Mouse (Mus musculus): ENCODE measurements around the gene Gpr165. TPM values are rescaled to one million over a fixed set of nuclear protein-coding genes. Genes with fewer than 3 reads are reported as not detected.

Gpr165 gene
- total RNA-seq (2012; rRNA removed) (0.04 TPM in 1 of 2 replicates, not detected in the other), total RNA-seq (2014; rRNA removed) (not detected in 2 replicates), polyA plus RNA-seq (2012; ENCODE audit: insufficient read length, low read depth) (not detected in 2 replicates)

DNA sequence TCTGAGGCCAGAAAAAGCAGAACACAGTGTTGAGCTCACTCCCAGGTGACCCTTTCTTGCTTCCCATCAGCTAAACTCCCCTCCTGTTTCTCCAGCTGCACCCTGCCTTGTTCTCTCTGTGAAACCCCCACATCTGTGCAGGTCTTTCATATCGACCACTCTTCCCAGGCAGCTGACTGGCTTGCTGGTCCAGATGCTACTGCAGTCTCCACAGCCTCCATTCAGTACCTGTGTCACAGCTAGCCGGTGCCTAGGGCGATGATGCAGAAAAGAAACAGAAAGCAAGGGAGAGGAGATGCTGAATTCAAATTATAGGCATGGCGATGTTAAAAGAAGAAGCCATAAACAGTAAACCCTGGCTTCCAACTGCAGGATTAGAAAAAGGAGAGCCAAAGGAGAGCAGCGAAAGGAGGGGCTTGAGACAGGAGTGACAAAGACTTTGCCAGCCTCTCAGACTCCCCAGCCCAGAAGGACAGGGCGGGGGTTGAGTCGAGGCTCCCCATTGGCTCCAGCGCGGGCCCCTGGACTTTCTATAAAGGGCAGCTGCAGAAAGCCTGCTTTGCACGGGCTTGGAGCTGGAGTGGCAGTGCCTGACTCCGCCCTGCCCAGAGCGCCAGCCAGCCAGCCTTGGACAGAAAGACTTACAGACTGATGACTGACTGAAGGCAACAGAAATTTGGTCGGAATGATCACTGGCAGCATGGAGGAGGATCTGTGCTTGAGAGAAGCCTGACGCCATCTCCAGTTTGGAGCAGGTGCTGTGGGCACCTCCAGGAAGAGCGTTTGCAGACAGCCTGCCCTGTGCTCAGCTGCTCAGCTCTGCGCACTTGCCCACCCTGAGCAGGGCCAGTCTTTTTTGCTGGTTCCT is at the start of gene Gpr165:
Gene Gpr165 (plus strand): TSS at position 535 of the 868 bp plus-strand sequence.
- dilution Hi-C loops (cut with MboI; ENCODE audit: extremely low pct_ligation_motif_present, extremely low pct_unique_long_range_greater_than_20kb, low sequenced_read_pairs) (no loop called here), in situ Hi-C loops (cut with MboI; ENCODE audit: low pct_ligation_motif_present, low pct_unique_long_range_greater_than_20kb, low sequenced_read_pairs) (no loop called here)
- TF ChIP-seq ZKSCAN1 (IDR thresholded peaks at IDR 0.05; ENCODE audit: borderline replicate concordance, low read depth, low read length) (no peak), MAX (IDR thresholded peaks at IDR 0.05; ENCODE audit: low read length) (no peak), MYC (IDR thresholded peaks at IDR 0.05; ENCODE audit: low read depth, low read length) (no peak), RCOR1 (conservative IDR thresholded peaks at IDR 0.05; ENCODE audit: low read depth, low read length) (no peak), GABPA (IDR thresholded peaks at IDR 0.05; ENCODE audit: insufficient replicate concordance, low read depth, low read length) (no peak), RAD21 (IDR thresholded peaks at IDR 0.05; ENCODE audit: low read depth, low read length) (no peak), TBP (conservative IDR thresholded peaks at IDR 0.05; ENCODE audit: low read depth, low read length) (no peak), CTCF (conservative IDR thresholded peaks at IDR 0.05 in 1 of 2, IDR thresholded peaks at IDR 0.05 in 1 of 2; ENCODE audit: low read depth in 2 of 2, low read length in 2 of 2) (no peak), BHLHE40 (IDR thresholded peaks at IDR 0.05; ENCODE audit: low read depth, low read length) (no peak), JUND (conservative IDR thresholded peaks at IDR 0.05; ENCODE audit: low read depth, low read length) (no peak), KAT2A (IDR thresholded peaks at IDR 0.05; ENCODE audit: insufficient replicate concordance, low read length) (no peak), TCF12 (IDR thresholded peaks at IDR 0.05; ENCODE audit: low read depth, low read length) (no peak), ZMIZ1 (IDR thresholded peaks at IDR 0.05; ENCODE audit: low read depth, low read length) (no peak), MEF2A (IDR thresholded peaks at IDR 0.05; ENCODE audit: borderline replicate concordance, low read depth, low read length) (no peak), USF1 (IDR thresholded peaks at IDR 0.05; ENCODE audit: low read depth, low read length) (no peak), MXI1 (IDR thresholded peaks at IDR 0.05; ENCODE audit: low read depth, low read length) (no peak)
- H3K4me1 ChIP-seq (ENCODE audit: control insufficient read depth in 1 of 2, insufficient read depth in 2 of 2), result peaks cover 0 to 6% of the 10 kb centered on the region in 2 experiments; a peak in 1 of 4 replicates
- H3K4me3 ChIP-seq (replicated peaks in 1 of 3; ENCODE audit: low read depth in 2 of 3, low read length in 2 of 3, poor library complexity in 1 of 3), result no peak within 1 kb of the TSS
- H3K9me3 ChIP-seq (replicated peaks; ENCODE audit: low read length), result no peaks in the 10 kb centered on the region
- H3K4me2 ChIP-seq (ENCODE audit: insufficient read depth, low read depth, poor library complexity, severe bottlenecking), result no peak within 1 kb of the TSS
- H3K27me3 ChIP-seq (replicated peaks), result no peaks in the 10 kb centered on the region
- no peaks in the 10 kb centered on the region for H3K79me2 ChIP-seq (replicated peaks; ENCODE audit: control insufficient read depth, extremely low read depth, insufficient read depth, poor library complexity, severe bottlenecking)
- H3K36me3 ChIP-seq (replicated peaks in 1 of 2; ENCODE audit: control insufficient read depth in 1 of 2, insufficient read depth in 1 of 2, low read length in 1 of 2), result no peaks in the 10 kb centered on the region
- H3K27ac ChIP-seq (ENCODE audit: insufficient read depth, low read depth), result no peak within 1 kb of the TSS
- DNase-seq (ENCODE audit: extremely low read depth), result no peak
- no peak within 1 kb of the TSS for H3K9ac ChIP-seq (ENCODE audit: insufficient read depth, low read depth)

GRCm38 (mm10) chrX:96674871-96675270 is 38.4 kb upstream of the Gpr165 start:
- Histone ChIP-seq H3K4me3 (replicated peaks in 1 of 3; ENCODE audit: low read depth in 2 of 3, low read length in 2 of 3, poor library complexity in 1 of 3) (no peak overlapping the region), H3K79me2 (replicated peaks; ENCODE audit: control insufficient read depth, extremely low read depth, insufficient read depth, poor library complexity, severe bottlenecking) (no peaks in the 10 kb centered on the region), H3K36me3 (replicated peaks in 1 of 2; ENCODE audit: control insufficient read depth in 1 of 2, insufficient read depth in 1 of 2, low read length in 1 of 2) (no peaks in the 10 kb centered on the region), H3K9ac (ENCODE audit: insufficient read depth, low read depth) (no peak overlapping the region), H3K27ac (ENCODE audit: insufficient read depth, low read depth) (no peak overlapping the region), H3K27me3 (replicated peaks) (no peaks in the 10 kb centered on the region), H3K4me1 (ENCODE audit: control insufficient read depth in 1 of 2, insufficient read depth in 2 of 2) (no peaks in the 10 kb centered on the region), H3K9me3 (replicated peaks; ENCODE audit: low read length) (no peaks in the 10 kb centered on the region), H3K4me2 (ENCODE audit: insufficient read depth, low read depth, poor library complexity, severe bottlenecking) (no peak overlapping the region)
- TF ChIP-seq CHD2 (IDR thresholded peaks at IDR 0.05; ENCODE audit: low read length), result no peak
- no peak for TF ChIP-seq POLR2AphosphoS2 (IDR thresholded peaks at IDR 0.05; ENCODE audit: low read depth, low read length)
- no peak for TF ChIP-seq PAX5 (IDR thresholded peaks at IDR 0.05; ENCODE audit: low read length)
- no peak for TF ChIP-seq MAFK (IDR thresholded peaks at IDR 0.05; ENCODE audit: insufficient replicate concordance, low read length)
- TF ChIP-seq JUN (IDR thresholded peaks at IDR 0.05; ENCODE audit: insufficient read depth, low read depth, low read length), result no peak
- TF ChIP-seq ZNF384 (IDR thresholded peaks at IDR 0.05; ENCODE audit: low read depth, low read length), result no peak
- no peak for TF ChIP-seq MXI1 (IDR thresholded peaks at IDR 0.05; ENCODE audit: low read depth, low read length)
- no peak for TF ChIP-seq RAD21 (IDR thresholded peaks at IDR 0.05; ENCODE audit: low read depth, low read length)
- no peak for TF ChIP-seq ETS1 (conservative IDR thresholded peaks at IDR 0.05; ENCODE audit: low read depth, low read length)
- no peak for TF ChIP-seq CHD1 (IDR thresholded peaks at IDR 0.05; ENCODE audit: low read depth, low read length)
- TF ChIP-seq SIN3A (IDR thresholded peaks at IDR 0.05; ENCODE audit: low read length), result no peak
- TF ChIP-seq USF1 (IDR thresholded peaks at IDR 0.05; ENCODE audit: low read depth, low read length), result no peak
- no peak for TF ChIP-seq KAT2A (IDR thresholded peaks at IDR 0.05; ENCODE audit: insufficient replicate concordance, low read length)
- dilution Hi-C loops (cut with MboI; ENCODE audit: extremely low pct_ligation_motif_present, extremely low pct_unique_long_range_greater_than_20kb, low sequenced_read_pairs), result no loop called here
- DNase-seq (ENCODE audit: extremely low read depth), result no peak
- in situ Hi-C loops (cut with MboI; ENCODE audit: low pct_ligation_motif_present, low pct_unique_long_range_greater_than_20kb, low sequenced_read_pairs), result no loop called here

All from CH12.LX (cell line).